Mouse (Mus musculus) large intestine, adult 2 months (tissue): ENCODE measurements around the gene Mansc4. TPM values are rescaled to one million over a fixed set of nuclear protein-coding genes. Genes with fewer than 3 reads are reported as not detected.
A peak's percentile ranks its signal among the peaks of the same experiment; 100 is the strongest.

Source experiments
- DNase-seq: peaks from one replicate; pipeline ENCODE4 v3.0.0-alpha.2; 2012; ENCODE audit warnings: low read depth, low spot score
- WGBS: fragments of 180-500 bp; shearing (Covaris S2); methylation state at CpG from one replicate; pipeline ENCODE4 v1.1.7; 2018; 5-methylcytosine and 5-hydroxymethylcytosine counted together
- polyA plus RNA-seq: library from polyadenylated mRNA; depleted of rRNA; stranded (reverse); fragments of >200 nt; gene quantifications from 2 replicates; pipeline ENCODE4 v1.2.3, GENCODE M21; 2012

The Mansc4 gene
- polyA plus RNA-seq, 1 experiment = 0.07 TPM

DNA sequence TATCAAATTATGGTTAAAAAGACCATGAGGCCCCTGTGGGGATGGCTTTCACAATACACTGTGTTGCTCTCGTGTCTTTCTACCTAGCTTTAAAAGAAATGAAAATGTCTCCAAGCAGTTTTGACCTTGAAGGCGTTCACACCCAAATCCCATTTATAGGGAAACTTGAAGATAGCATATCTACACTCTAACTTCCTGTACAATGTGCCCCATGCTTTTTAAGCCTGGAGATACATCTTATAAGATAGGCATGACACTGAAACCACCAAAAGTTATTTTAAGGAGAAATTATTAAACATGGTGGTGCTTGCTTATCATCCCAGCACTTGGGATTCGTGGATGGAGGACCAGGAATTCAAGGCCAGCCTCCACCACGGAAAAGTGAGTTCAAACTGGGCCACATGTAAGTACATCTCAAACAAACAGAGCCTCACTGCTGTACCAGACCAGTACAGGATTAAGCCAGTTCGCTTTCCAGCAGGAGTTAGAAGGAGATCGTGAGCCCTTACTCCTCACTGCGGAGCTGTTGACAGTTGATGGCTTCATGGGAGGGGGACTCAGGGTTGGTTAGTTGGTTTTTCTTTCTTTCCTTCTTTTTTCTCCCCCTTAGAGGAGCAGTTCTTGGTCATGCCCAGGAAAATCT is 1.3 kb downstream of the Mansc4 start:
- WGBS = 75% methylated on average over 7 of the region's 7 CpGs
- no peak for DNase-seq

- 94% methylated on average over 10 of the region's 10 CpGs for WGBS
- no peak for DNase-seq
Observed at GRCm38 (mm10) chr6:147079919-147080318, 6.9 kb downstream of the Mansc4 start.

DNA sequence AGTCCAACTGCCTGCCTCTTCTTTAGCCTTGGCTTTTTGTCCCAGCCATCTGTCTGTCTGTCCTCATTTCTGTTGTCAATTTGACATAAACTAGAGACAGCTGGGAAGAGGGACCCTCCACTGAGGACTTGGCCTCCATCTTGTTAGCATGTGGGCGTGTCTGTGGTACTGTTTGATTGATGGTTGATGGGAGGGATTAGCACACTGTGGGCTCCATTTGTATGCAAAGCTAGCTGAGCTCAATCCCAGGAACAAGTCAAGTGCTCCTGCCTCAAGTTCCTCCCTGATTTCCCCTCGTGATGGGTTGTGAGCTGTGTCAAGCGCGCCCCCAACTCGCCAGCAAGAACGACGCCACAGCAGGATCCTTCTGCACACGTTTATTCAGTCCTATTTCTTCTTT is 10.0 kb downstream of the Mansc4 start:
- 86% methylated on average over 8 of the region's 8 CpGs for WGBS
- DNase-seq = no peak

GRCm38 (mm10) chr6:147075808-147076387 is 10.9 kb downstream of the Mansc4 start:
- DNase-seq = no peak
- WGBS = 23% methylated on average over 5 of the region's 5 CpGs

DNA sequence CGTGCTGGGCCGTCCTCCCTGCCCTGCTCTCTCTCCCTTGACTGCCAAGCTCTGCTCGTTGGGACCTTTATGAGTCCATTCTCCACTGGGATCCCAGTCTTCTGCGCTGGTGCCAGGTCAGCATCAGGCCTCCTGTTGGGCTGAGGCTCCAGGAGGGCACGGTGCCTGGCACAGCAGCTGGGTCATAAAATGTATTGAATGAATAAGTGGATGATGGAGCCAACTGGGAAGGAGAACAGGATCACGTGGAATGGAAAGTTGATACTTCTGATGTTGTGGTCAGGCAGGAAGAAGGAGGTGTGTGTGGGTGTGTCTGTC is 21.9 kb downstream of the Mansc4 start:
- 32% methylated on average over 6 of the region's 6 CpGs for WGBS
- DNase-seq = peak; percentile 58

GRCm38 (mm10) chr6:147064226-147064943 is 22.4 kb downstream of the Mansc4 start:
- peak; percentile 50 for DNase-seq
- 37% methylated on average over 10 of the region's 10 CpGs for WGBS

DNA sequence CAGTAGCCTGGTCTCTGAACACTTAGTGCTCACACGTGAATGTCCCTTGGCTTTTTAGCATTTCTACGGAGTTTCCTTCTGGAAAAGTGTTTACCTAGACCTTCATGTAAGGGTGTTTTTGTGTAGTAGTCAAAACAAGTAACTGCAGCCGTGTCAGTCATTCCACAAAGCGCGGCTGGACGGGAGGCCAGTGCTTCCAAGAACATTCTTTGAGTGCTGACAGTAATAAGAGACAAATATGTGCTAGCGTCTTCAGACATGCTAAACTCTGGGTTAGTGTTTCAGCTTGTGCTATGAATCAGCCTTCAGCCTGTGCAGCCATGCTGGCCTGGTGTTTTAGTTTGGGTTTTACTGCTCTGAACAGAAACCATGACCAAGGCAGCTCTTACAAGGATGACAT is 24.1 kb downstream of the Mansc4 start:
- DNase-seq = no peak
- WGBS = 61% methylated on average over 7 of the region's 7 CpGs

- 39% methylated on average over 7 of the region's 7 CpGs for WGBS
- DNase-seq = no peak
Observed at GRCm38 (mm10) chr6:147062034-147062433, 24.8 kb downstream of the Mansc4 start.

- WGBS = 54% methylated on average over 9 of the region's 9 CpGs
- DNase-seq = no peak
Observed at GRCm38 (mm10) chr6:147061630-147062029, 25.2 kb downstream of the Mansc4 start.

DNA sequence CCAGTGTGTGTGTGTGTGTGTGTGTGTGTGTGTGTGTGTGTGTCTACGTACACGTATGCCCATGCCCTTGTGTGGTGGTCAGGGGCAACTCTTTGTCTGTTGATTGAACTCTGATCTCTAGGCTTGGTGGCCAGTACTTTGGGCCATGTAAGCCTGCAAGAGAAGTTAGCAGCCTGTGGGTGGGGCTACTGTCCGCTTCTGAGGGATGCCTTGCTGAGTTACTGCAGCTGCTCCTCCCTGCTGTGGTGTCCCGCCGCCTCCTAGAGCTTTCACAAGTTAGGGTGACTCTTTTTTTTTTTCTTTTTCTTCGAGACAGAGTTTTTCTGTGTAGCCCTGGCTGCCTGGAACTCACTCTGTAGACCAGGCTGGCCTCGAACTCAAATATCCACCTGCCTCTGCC is 27.5 kb downstream of the Mansc4 start:
- WGBS = 79% methylated on average over 7 of the region's 7 CpGs
- no peak for DNase-seq

DNA sequence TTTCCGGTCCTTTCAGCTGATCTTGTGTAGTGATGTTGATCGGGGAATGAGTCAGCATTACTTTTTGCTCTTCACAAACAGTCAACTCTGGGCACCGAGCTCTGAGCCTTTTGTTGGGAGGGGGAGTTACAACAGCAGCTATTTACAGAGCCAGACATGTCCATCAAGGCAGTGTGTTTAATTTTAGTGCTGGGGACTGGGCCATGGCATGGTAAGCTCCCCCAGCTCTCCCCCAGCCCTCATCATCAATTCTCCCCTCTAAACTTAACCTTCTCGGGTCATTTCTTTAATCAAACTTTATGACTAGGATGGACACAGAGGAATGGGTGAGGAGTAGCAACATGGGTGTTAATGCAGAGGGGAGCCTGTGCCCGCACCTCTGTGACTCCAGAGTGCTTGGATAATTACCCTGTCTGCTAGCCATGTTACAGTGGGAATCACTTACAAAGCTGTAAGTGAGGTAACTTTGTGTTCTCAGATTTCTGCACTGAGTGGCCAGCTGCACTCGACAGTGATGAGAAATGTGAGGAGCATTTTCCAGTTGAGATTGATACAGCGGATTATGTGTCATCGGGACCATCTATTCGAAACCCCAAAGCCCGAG is 31.4 kb downstream of the Mansc4 start:
- no peak for DNase-seq
- 85% methylated on average over 10 of the region's 10 CpGs for WGBS

- WGBS = 92% methylated on average over 19 of the region's 19 CpGs
- DNase-seq = no peak
Observed at GRCm38 (mm10) chr6:147053785-147054646, 32.8 kb downstream of the Mansc4 start.

GRCm38 (mm10) chr6:147052440-147052839 is 34.4 kb downstream of the Mansc4 start:
- no peak for DNase-seq
- WGBS = 91% methylated on average over 9 of the region's 9 CpGs

GRCm38 (mm10) chr6:147051666-147052065 is 35.2 kb downstream of the Mansc4 start:
- WGBS = 95% methylated on average over 8 of the region's 8 CpGs
- no peak for DNase-seq

DNA sequence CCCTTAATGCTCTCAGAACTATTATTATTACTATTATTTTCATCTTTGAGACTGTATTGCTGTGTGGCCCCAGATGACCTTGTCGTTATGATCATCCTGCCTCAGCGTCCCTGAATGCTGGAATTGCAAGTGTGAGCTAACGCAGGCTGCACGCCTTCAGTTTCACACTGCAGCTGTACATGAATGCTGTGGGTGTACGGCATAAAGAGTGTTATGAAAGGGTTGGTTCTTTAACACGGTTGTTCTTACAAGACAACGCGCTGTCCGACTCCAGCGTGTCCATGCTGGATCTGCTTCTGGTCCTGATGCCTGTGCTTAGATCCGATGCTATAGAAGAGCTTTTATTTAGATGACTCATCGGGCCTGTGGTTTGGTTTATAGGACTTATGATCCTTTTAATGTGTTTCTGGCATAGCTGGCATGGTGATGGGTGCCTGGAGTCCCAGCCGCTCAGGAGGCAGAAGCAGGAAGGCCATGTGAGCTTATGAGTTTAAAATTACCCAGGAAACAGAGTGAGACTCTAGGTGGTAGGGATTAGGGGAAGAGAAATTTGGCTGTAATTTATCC is 37.5 kb downstream of the Mansc4 start:
- no peak for DNase-seq
- WGBS = 85% methylated on average over 13 of the region's 13 CpGs

GRCm38 (mm10) chr6:147043633-147044032 is 43.2 kb downstream of the Mansc4 start:
- DNase-seq = no peak
- 31% methylated on average over 7 of the region's 7 CpGs for WGBS

GRCm38 (mm10) chr6:147042291-147043290 is 44.2 kb downstream of the Mansc4 start, which contains the start of gene Mrps35:
Mrps35 (plus strand) TSS chr6:147042764.
- DNase-seq = peak; percentile 55
- WGBS = 3% methylated on average over 66 of the region's 66 CpGs

DNA sequence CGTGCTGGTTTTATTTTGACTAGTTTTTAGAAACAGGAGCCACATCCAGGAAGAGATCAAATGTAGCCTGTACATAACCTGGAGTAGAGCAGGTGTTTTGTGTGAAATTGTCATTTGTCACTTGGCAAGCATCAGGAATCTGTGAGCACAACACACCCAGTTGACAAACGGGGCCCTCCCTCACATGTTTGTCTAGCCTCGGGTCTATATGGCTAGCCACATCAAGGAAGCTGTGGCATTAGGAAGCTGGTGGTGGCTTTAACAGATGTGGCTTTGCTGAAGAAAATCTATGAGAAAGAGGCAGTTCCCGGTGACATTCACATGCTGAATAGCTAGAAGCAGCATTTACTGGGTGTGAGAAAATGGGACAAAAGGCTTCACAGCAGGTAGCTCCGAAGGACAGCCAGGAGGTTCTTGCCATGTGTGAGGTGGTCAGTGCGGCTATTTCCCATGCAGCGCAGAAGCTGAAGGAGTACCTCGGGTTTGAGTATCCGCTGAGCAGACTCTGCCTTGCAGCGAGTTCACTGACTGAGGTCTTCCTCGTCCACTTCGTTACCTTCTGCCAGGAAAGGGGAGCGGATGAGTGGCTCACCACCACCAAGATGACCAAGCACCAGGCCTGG is 54.4 kb downstream of the Mansc4 start, which contains the start of gene Rep15:
Gene Rep15 (plus strand): TSS at position 282 of the 623 bp plus-strand sequence.
- 59% methylated on average over 13 of the region's 13 CpGs for WGBS
- DNase-seq = no peak
